In the genomic region with DNA sequence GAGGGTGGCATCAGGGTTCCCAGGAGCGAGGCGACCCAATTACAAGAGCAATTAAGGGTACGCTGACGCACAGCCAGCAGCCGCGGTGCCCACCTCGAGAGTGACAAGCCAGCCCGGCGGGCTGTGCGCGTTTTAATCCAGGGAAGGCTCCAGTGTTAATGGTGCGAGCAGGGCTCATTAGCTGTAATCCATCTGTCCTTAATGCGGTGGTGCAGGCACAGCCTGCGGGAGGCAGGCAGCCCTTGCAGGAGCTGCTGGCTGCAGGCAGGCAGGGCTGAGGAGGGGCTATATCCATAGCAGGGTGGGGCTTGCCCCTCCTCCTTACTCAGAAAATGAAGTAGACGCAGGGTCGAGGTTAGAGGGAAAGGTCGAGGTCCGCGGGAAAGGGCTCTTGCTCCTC, we compare ENCODE assay signal across 11 mouse cellular contexts.
DNase-seq lines count a peak whose midpoint lies in the region; ATAC-seq and TF ChIP-seq lines count a peak whose summit lies in the region.
"Had no signal": no experiment of that assay in that cellular context is flagged by ENCODE, and none has a peak within 500 bp of the region (broad histone marks: within the 10 kb centered on the region; RNA-seq: fewer than 3 reads in every experiment).

No protein-coding gene starts in this region.

- peak overlapping the region; percentile 5; the same call in 1 of the 2 replicates for H3K9ac ChIP-seq in embryonic facial prominence, embryonic 14.5 days (ENCODE audit: low read depth, low read length)
- H3K9ac ChIP-seq: heart, embryonic 15.5 days; liver, embryonic 13.5 days had no signal

- TF ChIP-seq CTCF in left cerebral cortex, adult 2 months (IDR thresholded peaks at IDR 0.05) = no peak

- H3K27ac ChIP-seq in left cerebral cortex, adult 2 months = peak overlapping the region; percentile 72
- H3K27ac ChIP-seq in embryonic facial prominence, embryonic 14.5 days (replicated peaks; ENCODE audit: low read depth, low read length) = no peak overlapping the region
- H3K27ac ChIP-seq: heart, embryonic 15.5 days; liver, embryonic 13.5 days had no signal

- peak; percentile 51 for ATAC-seq in embryonic facial prominence, embryonic 14.5 days (ENCODE audit: low read depth)

- H3K4me1 ChIP-seq in embryonic facial prominence, embryonic 14.5 days (ENCODE audit: control insufficient read depth, insufficient read depth, low read length) = peaks cover 29% of the 10 kb centered on the region

- no peak overlapping the region for H3K4me2 ChIP-seq in embryonic facial prominence, embryonic 14.5 days (ENCODE audit: low read depth, low read length)
- H3K4me2 ChIP-seq: heart, embryonic 15.5 days; liver, embryonic 13.5 days had no signal

- H3K9me3 ChIP-seq in embryonic facial prominence, embryonic 14.5 days (ENCODE audit: control insufficient read depth, low read length) = no peaks in the 10 kb centered on the region
- H3K9me3 ChIP-seq: heart, embryonic 15.5 days; liver, embryonic 13.5 days had no signal

- peak in 1 of 2 experiments; percentile 40 for DNase-seq in left cerebral cortex, adult 2 months (ENCODE audit: extremely low spot score in 1 of 2, low spot score in 2 of 2)
- no peak for DNase-seq in left cerebral cortex, adult 8-10 months (ENCODE audit: low spot score in 2 of 2)
- peak; percentile 76 for DNase-seq in embryonic facial prominence, embryonic 14.5 days (ENCODE audit: low spot score)
- peak; percentile 72 for DNase-seq in layer of hippocampus, adult 9-11 months
- peak; percentile 80 for DNase-seq in retina, embryonic 14.5 days (ENCODE audit: low spot score)
- DNase-seq in thymus, adult 18-20 months = no peak
- DNase-seq in testis, postnatal 10 days (ENCODE audit: low spot score) = no peak
- no peak for DNase-seq in lung, postnatal 14 days
- DNase-seq: cerebellum, adult 11 months; liver, embryonic 13.5 days had no signal

- H3K36me3 ChIP-seq in embryonic facial prominence, embryonic 14.5 days (ENCODE audit: control insufficient read depth, insufficient read depth, low read length) = no peaks in the 10 kb centered on the region
- H3K36me3 ChIP-seq: heart, embryonic 15.5 days; liver, embryonic 13.5 days had no signal

- no peaks in the 10 kb centered on the region for H3K27me3 ChIP-seq in embryonic facial prominence, embryonic 14.5 days (replicated peaks; ENCODE audit: control insufficient read depth, insufficient read depth, low read length)
- H3K27me3 ChIP-seq: heart, embryonic 15.5 days had no signal

- intact Hi-C loops in left cerebral cortex, adult 2 months (cut with DNase I) = loop anchor here (2.0 kb wide), 1 partner anchor 49 kb away; no protein-coding TSS in a partner anchor

- 15% methylated on average over 19 of the region's 19 CpGs for WGBS in embryonic facial prominence, embryonic 14.5 days

- no peak overlapping the region for H3K4me3 ChIP-seq in left cerebral cortex, adult 2 months
- no peak overlapping the region for H3K4me3 ChIP-seq in embryonic facial prominence, embryonic 14.5 days (ENCODE audit: low read depth, low read length)
- H3K4me3 ChIP-seq: heart, embryonic 15.5 days; liver, embryonic 13.5 days had no signal

Comparison
In these comparisons a context has a peak if more than half of its experiments do, and no peak if none do; other contexts are left out.
1. DNase-seq: peak in embryonic facial prominence, embryonic 14.5 days (single experiment), layer of hippocampus, adult 9-11 months (single experiment) and retina, embryonic 14.5 days (single experiment); none in left cerebral cortex, adult 8-10 months (0 of 2), thymus, adult 18-20 months (0 of 2), testis, postnatal 10 days (single experiment) and lung, postnatal 14 days (single experiment).